Mouse (Mus musculus): ENCODE results near the gene Gbp2b.

DNA sequence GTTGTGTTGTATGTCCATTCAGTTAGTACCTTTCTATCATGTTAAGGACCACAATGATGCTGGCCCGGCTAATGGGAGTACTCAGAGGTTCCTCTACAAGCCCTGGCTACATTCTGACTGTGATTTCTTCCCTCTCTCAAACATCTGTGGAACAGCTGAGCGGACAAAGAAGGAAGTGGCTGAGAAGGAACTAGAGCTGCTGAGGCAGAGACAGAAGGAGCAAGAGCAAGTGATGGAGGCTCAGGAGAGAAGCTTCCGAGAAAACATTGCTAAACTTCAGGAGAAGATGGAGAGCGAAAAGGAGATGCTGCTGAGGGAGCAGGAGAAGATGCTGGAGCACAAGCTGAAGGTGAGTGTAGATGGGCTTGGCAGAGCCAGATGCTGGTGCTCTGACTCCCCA is 23.9 kb upstream of the Gbp2b start:
- TF ChIP-seq CTCF (IDR thresholded peaks at IDR 0.05) (no peak), EP300 (IDR thresholded peaks at IDR 0.05) (no peak)

Data from lung, postnatal 0 days (tissue).